Mouse (Mus musculus): Measurements from ENCODE around the gene Pax5. TPM values are rescaled to one million over a fixed set of nuclear protein-coding genes. Genes with fewer than 3 reads are reported as not detected.

Pax5 gene
- polyA plus RNA-seq, 1 experiment, result not detected

DNA sequence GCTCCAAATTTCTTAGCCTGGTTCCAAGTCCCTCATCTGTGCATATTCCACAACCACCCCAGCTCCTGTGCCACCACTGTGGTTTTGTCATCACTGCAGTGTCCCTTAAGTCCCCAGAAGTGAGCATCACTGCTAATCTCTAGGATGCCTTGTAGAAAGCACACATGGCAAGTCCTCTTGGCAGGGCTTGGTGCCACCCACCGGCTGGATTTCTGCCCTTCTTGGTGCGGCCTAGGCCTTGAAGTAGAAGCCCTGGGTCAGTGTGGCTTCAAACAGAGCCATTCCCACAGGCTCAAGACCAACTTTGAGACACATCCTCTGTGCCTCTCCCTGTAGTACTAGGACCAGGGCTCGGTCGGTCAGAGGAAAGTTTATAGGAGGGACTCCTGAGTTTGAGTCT, 174.6 kb downstream of the Pax5 start:
- H3K4me3 ChIP-seq (ENCODE audit: insufficient read depth, low read length), result no peak overlapping the region
- no peaks in the 10 kb centered on the region for H3K4me1 ChIP-seq (ENCODE audit: control insufficient read depth, insufficient read depth, low read length)
- TF ChIP-seq CTCF (IDR thresholded peaks at IDR 0.05; ENCODE audit: borderline replicate concordance, insufficient read depth, low read length), result no peak
- no peak for TF ChIP-seq POLR2A (IDR thresholded peaks at IDR 0.05; ENCODE audit: low read depth, low read length)

DNA sequence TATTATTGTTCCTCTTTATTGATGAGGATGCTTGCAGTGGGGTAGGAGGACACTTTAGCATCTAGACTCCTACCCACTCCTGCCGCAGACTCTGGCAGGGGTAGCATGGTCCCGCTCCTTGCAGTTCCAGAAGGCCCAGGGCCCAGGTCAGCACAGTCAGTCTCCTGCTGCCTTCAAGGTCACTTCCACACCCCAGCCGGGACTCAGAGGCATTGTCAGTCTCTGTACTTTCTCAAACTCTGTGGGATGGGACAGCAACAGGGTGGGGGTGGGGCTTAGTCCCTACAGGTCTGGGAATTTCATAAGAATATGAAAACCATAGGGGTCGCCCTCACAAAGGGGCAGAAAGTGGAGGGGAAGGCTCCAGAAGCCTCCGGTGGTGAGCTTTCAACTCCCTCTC, 177.0 kb downstream of the Pax5 start:
- H3K4me3 ChIP-seq (ENCODE audit: insufficient read depth, low read length), result no peak overlapping the region
- TF ChIP-seq CTCF (IDR thresholded peaks at IDR 0.05; ENCODE audit: borderline replicate concordance, insufficient read depth, low read length), result no peak
- no peak for TF ChIP-seq POLR2A (IDR thresholded peaks at IDR 0.05; ENCODE audit: low read depth, low read length)
- H3K4me1 ChIP-seq (ENCODE audit: control insufficient read depth, insufficient read depth, low read length), result no peaks in the 10 kb centered on the region
- no peak overlapping the region for H3K27ac ChIP-seq (ENCODE audit: insufficient read depth, low read length)

More for the DNA sequence above, 174.6 kb downstream of the Pax5 start:
- no peak overlapping the region for H3K27ac ChIP-seq (ENCODE audit: insufficient read depth, low read length)

DNA sequence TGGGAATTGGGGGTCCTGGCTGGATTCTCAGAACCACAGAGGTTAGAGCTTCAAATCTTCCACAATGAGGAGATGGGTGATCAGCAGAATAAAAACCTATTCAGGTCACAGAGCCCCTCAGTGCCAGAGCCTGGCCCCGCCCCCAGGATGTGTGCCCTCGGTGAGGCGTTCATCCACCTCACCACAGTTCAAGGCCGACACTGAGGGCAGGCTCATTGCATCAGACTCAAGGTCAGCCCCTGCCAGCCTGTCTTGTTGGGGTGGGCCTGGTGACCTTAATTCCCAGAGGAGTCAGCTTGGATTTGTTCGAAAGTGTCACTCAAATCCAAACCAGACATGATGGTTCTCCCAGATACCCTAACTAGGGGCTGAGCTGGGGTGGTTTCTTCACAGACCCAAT, 177.6 kb downstream of the Pax5 start:
- Histone ChIP-seq H3K27ac (ENCODE audit: insufficient read depth, low read length) (no peak overlapping the region), H3K4me1 (ENCODE audit: control insufficient read depth, insufficient read depth, low read length) (no peaks in the 10 kb centered on the region), H3K4me3 (ENCODE audit: insufficient read depth, low read length) (no peak overlapping the region)
- no peak for TF ChIP-seq POLR2A (IDR thresholded peaks at IDR 0.05; ENCODE audit: low read depth, low read length)
- TF ChIP-seq CTCF (IDR thresholded peaks at IDR 0.05; ENCODE audit: borderline replicate concordance, insufficient read depth, low read length), result no peak

DNA sequence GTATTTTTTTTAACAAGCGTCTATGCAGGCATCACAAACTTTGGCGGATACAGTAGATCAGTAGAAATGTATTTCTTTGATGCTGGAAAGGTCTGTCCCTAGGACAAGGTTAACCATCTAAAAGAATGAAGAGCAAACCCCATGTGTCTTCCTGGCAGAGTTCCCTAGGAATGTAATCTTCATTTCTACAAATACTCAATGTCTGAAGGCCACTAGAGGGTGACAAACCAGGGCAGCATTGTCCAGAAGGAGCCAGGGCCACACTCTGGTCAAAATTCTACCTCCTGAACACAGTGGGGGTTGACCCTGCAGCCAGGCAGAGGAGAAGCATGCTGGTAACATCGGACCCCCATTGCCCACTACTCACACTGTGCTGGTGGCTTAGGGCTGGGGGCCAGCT, 185.0 kb downstream of the Pax5 start:
- Histone ChIP-seq H3K4me3 (ENCODE audit: insufficient read depth, low read length) (no peak overlapping the region), H3K27ac (ENCODE audit: insufficient read depth, low read length) (no peak overlapping the region), H3K4me1 (ENCODE audit: control insufficient read depth, insufficient read depth, low read length) (no peaks in the 10 kb centered on the region)
- TF ChIP-seq POLR2A (IDR thresholded peaks at IDR 0.05; ENCODE audit: low read depth, low read length), result no peak
- TF ChIP-seq CTCF (IDR thresholded peaks at IDR 0.05; ENCODE audit: borderline replicate concordance, insufficient read depth, low read length), result no peak

DNA sequence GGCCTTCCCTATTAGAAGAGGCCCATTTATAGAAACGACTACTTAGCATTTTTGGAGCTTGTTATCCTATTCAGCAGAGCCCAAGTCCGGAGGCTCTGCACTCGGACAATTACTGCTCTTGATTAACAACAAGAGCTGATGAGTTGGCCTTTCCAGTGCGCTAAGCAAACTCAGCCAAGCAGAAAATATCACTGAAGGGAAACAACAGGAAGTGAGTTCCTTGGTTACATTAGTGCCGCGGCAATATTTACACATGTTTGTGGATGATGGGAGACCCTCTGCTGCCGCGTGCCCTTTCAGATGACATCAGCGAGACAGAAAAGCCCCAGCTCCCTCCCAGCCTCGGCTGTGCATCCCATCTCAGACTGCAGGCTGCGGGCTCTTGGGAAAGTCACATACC, 191.4 kb downstream of the Pax5 start:
- no peak overlapping the region for H3K4me3 ChIP-seq (ENCODE audit: insufficient read depth, low read length)
- TF ChIP-seq POLR2A (IDR thresholded peaks at IDR 0.05; ENCODE audit: low read depth, low read length) (no peak), CTCF (IDR thresholded peaks at IDR 0.05; ENCODE audit: borderline replicate concordance, insufficient read depth, low read length) (no peak)
- H3K27ac ChIP-seq (ENCODE audit: insufficient read depth, low read length), result no peak overlapping the region
- H3K4me1 ChIP-seq (ENCODE audit: control insufficient read depth, insufficient read depth, low read length), result no peaks in the 10 kb centered on the region

DNA sequence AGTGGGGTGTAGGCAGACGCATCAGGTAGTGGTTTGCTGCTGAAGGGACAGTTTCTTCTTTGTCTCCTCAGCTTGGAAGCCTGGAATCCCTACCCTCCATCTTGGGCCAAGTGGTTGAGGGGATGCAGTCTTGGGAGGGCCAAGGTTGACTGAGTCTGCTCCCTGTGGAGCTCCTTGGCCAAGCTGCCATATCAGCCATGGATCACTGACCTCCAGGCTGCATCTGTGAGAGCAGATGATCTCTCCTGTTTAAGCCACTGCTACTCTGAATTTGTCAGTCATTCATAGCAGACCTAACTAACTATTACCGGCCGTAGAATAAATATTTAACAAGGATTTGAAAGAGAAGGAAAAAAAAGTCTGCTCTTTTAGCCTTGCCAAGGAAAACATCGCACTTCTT, 196.3 kb downstream of the Pax5 start:
- H3K4me3 ChIP-seq (ENCODE audit: insufficient read depth, low read length), result no peak overlapping the region

DNA sequence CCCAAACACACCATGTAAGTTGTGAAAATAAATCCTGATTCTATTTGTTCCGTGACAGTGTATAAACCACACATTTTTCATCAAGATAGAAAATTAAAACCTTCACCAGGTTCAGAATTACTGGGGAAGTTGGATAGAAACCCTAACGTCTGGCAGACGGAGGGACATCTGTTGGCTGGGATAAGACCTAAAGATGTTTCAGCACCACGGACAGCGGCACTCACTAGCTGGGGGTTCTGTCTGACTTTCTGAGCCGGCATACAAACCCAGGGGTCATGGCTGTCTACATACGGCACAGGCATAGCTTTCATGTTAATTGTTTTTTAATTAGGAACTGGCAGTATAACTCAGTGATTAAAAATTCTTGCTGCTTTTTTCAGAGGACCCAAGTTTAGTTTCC, 198.6 kb downstream of the Pax5 start:
- Histone ChIP-seq H3K27ac (ENCODE audit: insufficient read depth, low read length) (no peak overlapping the region), H3K4me1 (ENCODE audit: control insufficient read depth, insufficient read depth, low read length) (no peaks in the 10 kb centered on the region), H3K4me3 (ENCODE audit: insufficient read depth, low read length) (no peak overlapping the region)
- TF ChIP-seq POLR2A (IDR thresholded peaks at IDR 0.05; ENCODE audit: low read depth, low read length) (no peak), CTCF (IDR thresholded peaks at IDR 0.05; ENCODE audit: borderline replicate concordance, insufficient read depth, low read length) (no peak)

More for the DNA sequence above, 196.3 kb downstream of the Pax5 start:
- TF ChIP-seq CTCF (IDR thresholded peaks at IDR 0.05; ENCODE audit: borderline replicate concordance, insufficient read depth, low read length) (no peak), POLR2A (IDR thresholded peaks at IDR 0.05; ENCODE audit: low read depth, low read length) (no peak)
- Histone ChIP-seq H3K4me1 (ENCODE audit: control insufficient read depth, insufficient read depth, low read length) (no peaks in the 10 kb centered on the region), H3K27ac (ENCODE audit: insufficient read depth, low read length) (no peak overlapping the region)

DNA sequence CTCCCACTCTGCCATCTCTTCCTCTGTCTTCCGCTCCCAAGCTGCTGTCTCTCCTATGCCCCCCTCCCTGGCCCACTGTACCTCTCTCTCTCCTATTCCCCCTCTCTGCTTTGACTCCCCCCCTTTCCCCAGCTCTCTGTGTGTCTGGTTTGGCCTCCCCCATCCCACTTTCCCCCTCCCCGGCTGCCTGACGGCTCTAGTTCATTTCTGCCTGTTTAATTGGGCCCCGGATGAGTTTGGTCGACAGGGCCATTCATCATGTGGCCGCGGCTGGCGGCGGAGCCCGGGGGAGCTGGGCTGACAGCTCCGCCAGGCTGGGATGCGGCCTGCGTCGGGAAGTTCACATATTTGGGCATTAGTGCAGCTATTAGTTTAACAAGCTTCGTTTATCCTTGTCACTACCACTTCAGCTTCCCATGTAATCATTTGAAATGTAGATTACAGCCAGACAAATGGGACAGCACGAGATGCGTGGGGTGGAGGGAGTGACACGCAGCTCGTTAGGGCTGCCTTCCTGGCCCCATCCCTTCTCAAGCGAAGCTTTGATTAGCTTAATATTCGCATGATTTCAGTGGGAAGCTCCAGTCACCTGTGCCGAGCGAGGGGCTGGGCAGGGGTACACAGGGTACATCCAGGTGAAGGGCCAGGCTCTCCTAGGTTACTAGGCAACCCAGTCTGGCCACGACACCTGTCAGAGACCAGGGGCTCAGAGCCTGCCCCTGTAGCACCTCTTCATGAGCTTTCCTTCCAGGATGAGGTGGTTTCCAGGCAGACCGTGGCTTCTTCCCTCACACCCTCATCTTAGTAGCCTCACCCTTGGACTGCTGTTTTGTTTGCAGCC, 201.7 kb downstream of the Pax5 start:
- Histone ChIP-seq H3K27ac (ENCODE audit: insufficient read depth, low read length) (no peak overlapping the region), H3K4me3 (ENCODE audit: insufficient read depth, low read length) (no peak overlapping the region), H3K4me1 (ENCODE audit: control insufficient read depth, insufficient read depth, low read length) (no peaks in the 10 kb centered on the region)
- TF ChIP-seq POLR2A (IDR thresholded peaks at IDR 0.05; ENCODE audit: low read depth, low read length), result no peak
- TF ChIP-seq CTCF (IDR thresholded peaks at IDR 0.05; ENCODE audit: borderline replicate concordance, insufficient read depth, low read length), result no peak

DNA sequence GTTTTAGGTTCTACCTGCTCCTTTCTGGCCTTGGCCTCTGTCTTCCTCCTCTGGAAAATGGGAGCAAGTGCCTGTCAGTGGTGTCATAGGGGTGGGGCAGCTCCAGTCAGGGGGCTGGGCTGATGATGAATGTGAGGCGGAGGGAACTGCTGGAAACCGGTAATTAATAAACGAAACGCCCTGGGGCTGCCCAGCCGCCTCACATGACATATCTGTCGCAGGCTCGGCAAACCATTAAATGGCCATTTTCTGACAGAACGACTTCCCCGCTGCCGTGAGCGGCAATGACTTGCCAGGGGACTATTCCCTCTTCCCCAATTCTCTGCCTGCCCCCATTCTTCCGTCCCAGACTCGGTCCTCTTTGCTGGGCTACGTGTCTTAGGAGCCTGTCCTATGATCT, 202.4 kb downstream of the Pax5 start:
- TF ChIP-seq POLR2A (IDR thresholded peaks at IDR 0.05; ENCODE audit: low read depth, low read length) (no peak), CTCF (IDR thresholded peaks at IDR 0.05; ENCODE audit: borderline replicate concordance, insufficient read depth, low read length) (no peak)
- Histone ChIP-seq H3K27ac (ENCODE audit: insufficient read depth, low read length) (no peak overlapping the region), H3K4me1 (ENCODE audit: control insufficient read depth, insufficient read depth, low read length) (no peaks in the 10 kb centered on the region), H3K4me3 (ENCODE audit: insufficient read depth, low read length) (no peak overlapping the region)

DNA sequence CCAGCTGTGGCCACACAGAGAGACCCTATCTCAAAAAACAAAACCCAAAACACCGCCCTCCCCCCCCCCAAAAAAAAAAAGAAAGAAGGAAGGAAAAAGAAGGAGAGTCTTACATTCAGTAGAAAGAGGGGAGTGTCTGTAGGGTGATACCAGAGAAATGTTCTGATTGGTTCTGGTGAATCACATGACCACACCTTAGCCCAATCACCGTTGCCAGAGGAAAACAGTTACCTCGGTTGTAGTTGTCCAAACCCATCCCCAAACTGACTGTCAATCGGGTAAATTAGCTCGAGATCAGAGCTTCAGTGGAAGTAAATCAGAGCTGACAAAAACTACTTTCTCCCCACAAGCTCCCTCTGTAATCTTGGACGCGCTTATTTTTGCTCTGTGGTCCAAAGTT, 205.3 kb downstream of the Pax5 start:
- no peak overlapping the region for H3K4me3 ChIP-seq (ENCODE audit: insufficient read depth, low read length)
- no peaks in the 10 kb centered on the region for H3K4me1 ChIP-seq (ENCODE audit: control insufficient read depth, insufficient read depth, low read length)
- H3K27ac ChIP-seq (ENCODE audit: insufficient read depth, low read length), result no peak overlapping the region
- TF ChIP-seq CTCF (IDR thresholded peaks at IDR 0.05; ENCODE audit: borderline replicate concordance, insufficient read depth, low read length) (no peak), POLR2A (IDR thresholded peaks at IDR 0.05; ENCODE audit: low read depth, low read length) (no peak)

Data from embryonic fibroblast, embryonic 13.5 days (primary cell).